8 mouse cellular contexts compared by ENCODE assay signal in the genomic region with DNA sequence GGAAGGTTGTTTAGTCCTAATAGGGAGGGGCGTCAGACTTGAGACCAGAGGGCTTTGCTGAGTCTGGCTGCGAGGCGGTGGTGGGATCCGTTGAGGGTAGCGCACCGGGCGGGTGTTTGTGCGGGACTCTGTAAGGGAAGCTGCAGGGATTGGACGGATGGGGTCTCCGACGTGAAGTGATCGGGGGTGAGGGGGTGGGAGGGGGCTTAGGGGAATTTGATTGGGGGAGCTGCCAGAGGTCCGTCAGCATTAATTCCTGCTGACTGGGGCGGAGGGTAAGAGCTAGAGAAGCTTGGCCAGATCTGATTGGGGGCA. TPM values are rescaled to one million over a fixed set of nuclear protein-coding genes. Genes with fewer than 3 reads are reported as not detected.
DNase-seq lines count a peak whose midpoint lies in the region; ATAC-seq and TF ChIP-seq lines count a peak whose summit lies in the region.
"Had no signal": no experiment of that assay in that cellular context is flagged by ENCODE, and none has a peak within 500 bp of the region (broad histone marks: within the 10 kb centered on the region; RNA-seq: fewer than 3 reads in every experiment).

No protein-coding gene starts in this region.

- no peaks in the 10 kb centered on the region for H3K9me3 ChIP-seq in limb, embryonic 12.5 days

- peak; percentile 77 for ATAC-seq in limb, embryonic 12.5 days (ENCODE audit: insufficient number of reproducible peaks, insufficient read depth, low FRiP score, low TSS enrichment, low read depth)

- peak overlapping the region; percentile 92 for H3K9ac ChIP-seq in limb, embryonic 12.5 days (replicated peaks)

- 2% methylated on average over 14 of the region's 14 CpGs for WGBS in limb, embryonic 12.5 days

- H3K4me3 ChIP-seq in embryonic fibroblast, embryonic 13.5 days (ENCODE audit: insufficient read depth, low read length), result peak overlapping the region; percentile 99
- H3K4me3 ChIP-seq in limb, embryonic 12.5 days (replicated peaks), result peak overlapping the region; percentile 78

- peak overlapping the region; percentile 91 for H3K27ac ChIP-seq in embryonic fibroblast, embryonic 13.5 days (ENCODE audit: insufficient read depth, low read length)
- peak overlapping the region; percentile 100 for H3K27ac ChIP-seq in limb, embryonic 12.5 days

- H3K36me3 ChIP-seq in limb, embryonic 12.5 days, result peaks cover 45% of the 10 kb centered on the region

- DNase-seq in right cerebral cortex, postnatal 14 days, result peak; percentile 57
- no peak for DNase-seq in right cerebral cortex, postnatal 36 days (ENCODE audit: low spot score in 2 of 2)
- peak; percentile 43 for DNase-seq in retina, postnatal 7 days (ENCODE audit: low read depth, low spot score)
- DNase-seq in layer of hippocampus, adult 18-20 months (ENCODE audit: low spot score in 2 of 2), result no peak
- DNase-seq in cerebellum, postnatal 14 days, result no peak

- TF ChIP-seq POLR2A in embryonic fibroblast, embryonic 13.5 days (IDR thresholded peaks at IDR 0.05; ENCODE audit: low read depth, low read length), result no peak; the same call in 1 of the 2 replicates

- peak overlapping the region; percentile 93 for H3K4me2 ChIP-seq in limb, embryonic 12.5 days

- H3K27me3 ChIP-seq in limb, embryonic 12.5 days, result no peaks in the 10 kb centered on the region

- TF ChIP-seq CTCF in embryonic fibroblast, embryonic 13.5 days (IDR thresholded peaks at IDR 0.05; ENCODE audit: borderline replicate concordance, insufficient read depth, low read length), result no peak

- peaks cover 19% of the 10 kb centered on the region for H3K4me1 ChIP-seq in embryonic fibroblast, embryonic 13.5 days (ENCODE audit: control insufficient read depth, insufficient read depth, low read length)
- H3K4me1 ChIP-seq in limb, embryonic 12.5 days (replicated peaks), result peaks cover 28% of the 10 kb centered on the region

RNA-seq across cellular contexts. Expression of a gene that starts 0.6 kb away (rescaled TPM):
- polyA plus RNA-seq in embryonic fibroblast, embryonic 13.5 days (2011; ENCODE audit: insufficient read length, low read depth, missing spikeins), result 106 and 120 TPM in 2 replicates
- polyA plus RNA-seq in limb, embryonic 12.5 days (2016; fragmentation: Nextera tagmentation; extraction: Ambion mirVana), result 30.5 and 31.7 TPM in 2 replicates
- total RNA-seq in layer of hippocampus, adult 18-20 months (2021), result 100 to 1,000 TPM; 163 to 179 TPM

RNA-seq across cellular contexts. Expression of a gene that starts 10.7 kb away (rescaled TPM):
- 108 and 117 TPM in 2 replicates for polyA plus RNA-seq in embryonic fibroblast, embryonic 13.5 days (2011; ENCODE audit: insufficient read length, low read depth, missing spikeins)
- polyA plus RNA-seq in limb, embryonic 12.5 days (2016; fragmentation: Nextera tagmentation; extraction: Ambion mirVana), result 177 and 182 TPM in 2 replicates
- 100 to 1,000 TPM; 132 to 133 TPM for total RNA-seq in layer of hippocampus, adult 18-20 months (2021)

RNA-seq across cellular contexts. Expression of a gene that starts 12.2 kb away (rescaled TPM):
- polyA plus RNA-seq in embryonic fibroblast, embryonic 13.5 days (2011; ENCODE audit: insufficient read length, low read depth, missing spikeins), result 71.1 and 73.2 TPM in 2 replicates
- polyA plus RNA-seq in limb, embryonic 12.5 days (2016; fragmentation: Nextera tagmentation; extraction: Ambion mirVana), result 134 TPM in 2 replicates
- 100 to 1,000 TPM; 122 to 125 TPM for total RNA-seq in layer of hippocampus, adult 18-20 months (2021)

RNA-seq across cellular contexts. Expression of a gene that starts 22.5 kb away (rescaled TPM):
- 28.8 TPM in 2 replicates for polyA plus RNA-seq in embryonic fibroblast, embryonic 13.5 days (2011; ENCODE audit: insufficient read length, low read depth, missing spikeins)
- 27.4 and 29.9 TPM in 2 replicates for polyA plus RNA-seq in limb, embryonic 12.5 days (2016; fragmentation: Nextera tagmentation; extraction: Ambion mirVana)
- 10 to 100 TPM; 19.3 to 19.8 TPM for total RNA-seq in layer of hippocampus, adult 18-20 months (2021)

RNA-seq across cellular contexts. Expression of a gene that starts 23.0 kb away (rescaled TPM):
- not detected in 2 replicates for polyA plus RNA-seq in embryonic fibroblast, embryonic 13.5 days (2011; ENCODE audit: insufficient read length, low read depth, missing spikeins)
- polyA plus RNA-seq in limb, embryonic 12.5 days (2016; fragmentation: Nextera tagmentation; extraction: Ambion mirVana), result not detected in 2 replicates
- total RNA-seq in layer of hippocampus, adult 18-20 months (2021), result not detected
- total RNA-seq: left cerebral cortex, adult 18-20 months had no signal

Comparison
In these comparisons a context has a peak if more than half of its experiments do, and no peak if none do; other contexts are left out.
1. DNase-seq: peak in right cerebral cortex, postnatal 14 days (single experiment) and retina, postnatal 7 days (single experiment); none in right cerebral cortex, postnatal 36 days (0 of 2), layer of hippocampus, adult 18-20 months (0 of 2) and cerebellum, postnatal 14 days (0 of 2).